Mouse (Mus musculus): ENCODE data around the gene C1qtnf6. TPM values are rescaled to one million over a fixed set of nuclear protein-coding genes. Genes with fewer than 3 reads are reported as not detected.

C1qtnf6 gene
- polyA plus RNA-seq, 1 experiment from 2014 or later: 21.5 TPM

DNA sequence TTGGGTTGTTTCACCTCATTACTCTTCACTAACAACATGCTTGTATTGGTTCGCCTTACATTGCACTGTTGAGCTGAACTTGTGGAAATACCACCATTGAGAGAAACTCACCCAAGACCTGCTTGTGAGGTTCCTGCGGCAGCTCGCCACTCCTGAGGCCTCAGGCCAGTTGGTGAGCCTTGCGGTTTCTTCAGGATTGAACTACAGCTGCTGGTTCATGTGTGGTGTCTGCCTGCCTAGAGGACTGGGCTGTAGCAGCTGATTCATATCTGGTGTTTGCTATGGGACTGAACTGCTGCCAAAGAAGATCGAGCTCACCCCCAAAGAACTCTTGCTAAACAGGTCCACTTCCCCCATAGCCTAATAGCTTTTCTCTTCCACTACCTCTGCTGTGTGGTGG lies 26.4 kb downstream of the C1qtnf6 start:
- Histone ChIP-seq H3K27ac (ENCODE audit: low read length) (no peak overlapping the region), H3K4me3 (ENCODE audit: low read depth, low read length) (no peak overlapping the region), H3K9ac (replicated peaks; ENCODE audit: low read depth) (no peak overlapping the region), H3K4me1 (ENCODE audit: insufficient read depth, low read depth, low read length) (no peaks in the 10 kb centered on the region), H3K36me3 (ENCODE audit: insufficient read depth, low read length) (no peaks in the 10 kb centered on the region), H3K27me3 (replicated peaks; ENCODE audit: insufficient read depth, low read length) (no peaks in the 10 kb centered on the region), H3K4me2 (replicated peaks; ENCODE audit: low read depth, low read length) (no peak overlapping the region), H3K9me3 (ENCODE audit: low read length) (no peaks in the 10 kb centered on the region; the same call in 1 of the 2 replicates)
- no peak for TF ChIP-seq CTCF (IDR thresholded peaks at IDR 0.05)
- TF ChIP-seq EP300 (IDR thresholded peaks at IDR 0.05): no peak
- ATAC-seq (no peak), DNase-seq (ENCODE audit: low spot score) (no peak)
- 86% methylated on average over 5 of the region's 5 CpGs for WGBS

DNA sequence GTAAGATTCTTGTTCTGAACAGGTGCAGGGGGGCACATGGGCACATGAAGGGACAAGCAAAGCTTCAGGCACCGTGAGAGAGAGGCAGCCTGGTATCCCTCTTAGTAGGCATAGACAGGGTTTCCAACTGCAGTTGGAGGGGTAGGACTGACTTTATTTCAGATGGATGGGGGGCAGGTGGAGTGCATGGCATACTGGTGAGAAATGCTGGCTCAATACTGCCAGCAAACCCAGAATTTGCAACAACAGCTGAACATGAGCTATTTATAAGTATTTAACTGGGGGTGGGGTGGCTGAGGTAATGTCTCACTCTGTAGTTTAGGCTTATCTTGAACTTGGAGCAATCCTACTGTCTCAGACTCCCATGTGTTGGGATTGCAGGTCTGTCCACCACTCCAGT lies 27.2 kb downstream of the C1qtnf6 start:
- H3K4me2 ChIP-seq (replicated peaks; ENCODE audit: low read depth, low read length): no peak overlapping the region
- TF ChIP-seq CTCF (IDR thresholded peaks at IDR 0.05) (no peak), EP300 (IDR thresholded peaks at IDR 0.05) (no peak)
- WGBS: 80% methylated on average over 1 of the region's 1 CpGs

DNA sequence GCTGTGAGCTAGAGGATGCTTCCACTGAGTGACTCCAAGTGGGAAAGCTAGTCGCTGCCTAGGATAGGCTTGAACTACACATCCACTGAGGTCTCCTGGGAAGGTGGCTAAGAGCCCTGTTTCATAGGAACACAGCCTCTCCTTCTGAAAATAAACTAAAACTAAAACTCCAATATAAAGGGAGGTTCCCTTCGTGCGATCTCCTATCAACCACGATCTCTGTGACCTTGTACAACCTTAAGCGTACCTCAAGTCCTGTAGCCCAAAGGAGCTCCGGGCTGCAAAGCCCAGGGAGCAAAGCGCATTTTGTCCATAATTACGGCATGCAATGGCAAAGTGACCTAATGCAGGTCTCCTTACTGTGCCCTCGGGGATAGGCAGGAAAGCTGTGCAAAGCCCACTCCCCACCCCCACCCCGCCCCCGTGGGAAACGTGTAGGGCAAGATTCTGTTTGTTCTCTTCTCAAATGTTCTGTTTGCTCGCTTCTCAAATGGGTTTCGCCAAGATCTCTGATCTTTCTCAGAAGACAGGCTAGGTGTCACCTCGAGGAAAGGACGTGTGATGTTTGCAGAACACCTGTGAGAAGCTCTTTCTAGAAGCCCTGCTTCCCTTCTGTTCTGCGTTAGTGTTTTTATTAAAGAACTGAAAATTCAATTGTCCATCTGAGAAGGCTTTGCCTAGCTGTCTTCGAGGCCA lies 28.6 kb downstream of the C1qtnf6 start:
- no peak overlapping the region for H3K27ac ChIP-seq (ENCODE audit: low read length)
- no peak overlapping the region for H3K9ac ChIP-seq (replicated peaks; ENCODE audit: low read depth)
- ATAC-seq: no peak
- no peak for TF ChIP-seq CTCF (IDR thresholded peaks at IDR 0.05)
- TF ChIP-seq EP300 (IDR thresholded peaks at IDR 0.05): no peak
- H3K36me3 ChIP-seq (ENCODE audit: insufficient read depth, low read length): no peaks in the 10 kb centered on the region
- H3K4me1 ChIP-seq (ENCODE audit: insufficient read depth, low read depth, low read length): no peaks in the 10 kb centered on the region
- no peaks in the 10 kb centered on the region for H3K27me3 ChIP-seq (replicated peaks; ENCODE audit: insufficient read depth, low read length)
- H3K4me3 ChIP-seq (ENCODE audit: low read depth, low read length): no peak overlapping the region
- H3K4me2 ChIP-seq (replicated peaks; ENCODE audit: low read depth, low read length): no peak overlapping the region
- no peaks in the 10 kb centered on the region; the same call in 1 of the 2 replicates for H3K9me3 ChIP-seq (ENCODE audit: low read length)
- no peak for DNase-seq (ENCODE audit: low spot score)
- 48% methylated on average over 18 of the region's 18 CpGs for WGBS

More for the DNA sequence above, 27.2 kb downstream of the C1qtnf6 start:
- H3K36me3 ChIP-seq (ENCODE audit: insufficient read depth, low read length): no peaks in the 10 kb centered on the region
- H3K4me1 ChIP-seq (ENCODE audit: insufficient read depth, low read depth, low read length): no peaks in the 10 kb centered on the region
- H3K9ac ChIP-seq (replicated peaks; ENCODE audit: low read depth): no peak overlapping the region
- H3K4me3 ChIP-seq (ENCODE audit: low read depth, low read length): no peak overlapping the region
- H3K27me3 ChIP-seq (replicated peaks; ENCODE audit: insufficient read depth, low read length): no peaks in the 10 kb centered on the region
- DNase-seq (ENCODE audit: low spot score) (no peak), ATAC-seq (no peak)
- no peak overlapping the region for H3K27ac ChIP-seq (ENCODE audit: low read length)
- no peaks in the 10 kb centered on the region; the same call in 1 of the 2 replicates for H3K9me3 ChIP-seq (ENCODE audit: low read length)

DNA sequence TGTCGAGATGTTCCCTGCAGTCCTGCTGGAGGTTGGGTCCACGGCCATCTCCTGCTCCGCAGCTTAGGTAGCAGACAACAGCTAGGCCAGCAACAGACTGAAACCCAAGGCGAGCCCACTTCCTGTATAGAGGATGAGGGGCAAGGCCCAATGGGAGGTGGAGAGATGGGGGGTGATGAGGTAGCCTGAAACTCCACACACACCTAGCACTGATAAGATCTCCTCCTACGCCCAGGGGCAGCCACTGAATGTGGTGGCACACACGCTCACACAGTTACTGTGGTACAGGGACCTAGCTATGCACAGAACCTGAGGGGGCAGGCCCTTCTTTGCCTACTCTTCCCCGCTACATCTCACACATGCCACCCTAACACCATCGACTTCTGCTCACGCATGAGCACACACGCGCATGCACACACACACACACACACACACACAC lies 36.2 kb downstream of the C1qtnf6 start, which contains the start of gene Il2rb:
TSS of gene Il2rb (minus strand) at position 304 of the 439 bp plus-strand sequence.
- no peak within 1 kb of the TSS for H3K4me3 ChIP-seq (ENCODE audit: low read depth, low read length)
- DNase-seq (ENCODE audit: low spot score) (no peak), ATAC-seq (no peak)
- WGBS: 86% methylated on average over 11 of the region's 11 CpGs
- no peaks in the 10 kb centered on the region for H3K9me3 ChIP-seq (ENCODE audit: low read length)
- H3K4me2 ChIP-seq (replicated peaks; ENCODE audit: low read depth, low read length): no peak within 1 kb of the TSS
- H3K27me3 ChIP-seq (replicated peaks; ENCODE audit: insufficient read depth, low read length): no peaks in the 10 kb centered on the region
- H3K27ac ChIP-seq (ENCODE audit: low read length): no peak within 1 kb of the TSS
- no peaks in the 10 kb centered on the region for H3K4me1 ChIP-seq (ENCODE audit: insufficient read depth, low read depth, low read length)
- no peak within 1 kb of the TSS for H3K9ac ChIP-seq (replicated peaks; ENCODE audit: low read depth)
- no peaks in the 10 kb centered on the region for H3K36me3 ChIP-seq (ENCODE audit: insufficient read depth, low read length)
- TF ChIP-seq EP300 (IDR thresholded peaks at IDR 0.05): no peak
- no peak for TF ChIP-seq CTCF (IDR thresholded peaks at IDR 0.05)

DNA sequence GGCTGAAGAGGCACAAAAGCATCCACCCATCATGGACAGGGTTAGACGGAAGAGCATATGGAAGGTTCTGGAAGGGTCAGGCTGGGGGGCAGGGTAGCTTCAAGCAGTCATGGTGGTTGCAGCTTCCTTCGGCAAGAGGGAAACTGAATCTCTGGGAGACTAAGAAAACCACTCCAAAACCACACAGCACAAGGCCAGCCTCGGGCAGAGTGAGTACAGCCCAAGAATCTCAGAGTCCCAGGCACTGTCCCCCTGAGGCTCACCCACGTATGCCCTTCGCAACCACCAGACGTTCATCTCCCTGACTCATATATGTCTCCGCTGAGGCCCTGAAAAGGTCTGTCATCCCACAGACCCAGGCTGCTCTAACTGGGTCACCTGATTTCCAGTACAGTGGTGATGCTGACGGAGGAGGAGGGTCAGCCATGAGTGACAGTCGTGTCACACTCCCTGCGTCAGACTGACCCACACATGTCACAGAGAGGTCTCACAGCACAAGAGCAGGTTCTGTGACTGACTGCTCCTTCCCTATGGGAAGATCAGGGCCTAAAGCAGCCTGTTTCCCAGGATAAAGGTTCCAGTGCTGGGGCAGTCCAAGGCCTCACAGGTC lies 37.7 kb downstream of the C1qtnf6 start:
- no peak overlapping the region for H3K27ac ChIP-seq (ENCODE audit: low read length)
- no peaks in the 10 kb centered on the region for H3K36me3 ChIP-seq (ENCODE audit: insufficient read depth, low read length)
- ATAC-seq: no peak
- H3K9me3 ChIP-seq (ENCODE audit: low read length): no peaks in the 10 kb centered on the region
- 73% methylated on average over 10 of the region's 10 CpGs for WGBS
- H3K4me3 ChIP-seq (ENCODE audit: low read depth, low read length): no peak overlapping the region
- H3K4me2 ChIP-seq (replicated peaks; ENCODE audit: low read depth, low read length): no peak overlapping the region
- TF ChIP-seq EP300 (IDR thresholded peaks at IDR 0.05) (no peak), CTCF (IDR thresholded peaks at IDR 0.05) (no peak)
- no peaks in the 10 kb centered on the region for H3K4me1 ChIP-seq (ENCODE audit: insufficient read depth, low read depth, low read length)
- H3K27me3 ChIP-seq (replicated peaks; ENCODE audit: insufficient read depth, low read length): no peaks in the 10 kb centered on the region
- no peak overlapping the region for H3K9ac ChIP-seq (replicated peaks; ENCODE audit: low read depth)
- no peak for DNase-seq (ENCODE audit: low spot score)

DNA sequence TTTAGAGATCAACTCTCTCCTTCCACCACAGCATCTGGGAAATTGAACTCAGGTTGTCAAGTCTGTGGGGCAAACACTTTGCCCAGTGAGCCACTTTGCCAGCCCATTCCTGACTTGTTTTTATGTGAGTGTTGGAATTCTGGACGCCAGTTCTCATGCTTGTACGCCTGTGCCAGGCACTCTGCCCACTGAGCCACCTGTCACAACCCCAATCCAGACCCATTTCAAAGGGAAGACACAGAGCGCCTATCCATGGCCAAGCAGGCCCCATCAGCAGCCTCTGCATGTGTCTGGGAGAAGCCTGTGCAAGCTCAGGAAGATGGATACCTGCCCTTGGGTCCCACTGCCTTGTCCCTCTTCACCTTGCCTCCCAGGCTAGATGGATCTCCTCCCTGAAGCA lies 39.9 kb downstream of the C1qtnf6 start:
- Histone ChIP-seq H3K4me2 (replicated peaks; ENCODE audit: low read depth, low read length) (no peak overlapping the region), H3K9ac (replicated peaks; ENCODE audit: low read depth) (no peak overlapping the region), H3K9me3 (ENCODE audit: low read length) (no peaks in the 10 kb centered on the region), H3K36me3 (ENCODE audit: insufficient read depth, low read length) (no peaks in the 10 kb centered on the region), H3K4me3 (ENCODE audit: low read depth, low read length) (no peak overlapping the region), H3K27ac (ENCODE audit: low read length) (no peak overlapping the region), H3K4me1 (ENCODE audit: insufficient read depth, low read depth, low read length) (no peaks in the 10 kb centered on the region), H3K27me3 (replicated peaks; ENCODE audit: insufficient read depth, low read length) (no peaks in the 10 kb centered on the region)
- TF ChIP-seq CTCF (IDR thresholded peaks at IDR 0.05) (no peak), EP300 (IDR thresholded peaks at IDR 0.05) (no peak)
- ATAC-seq (no peak), DNase-seq (ENCODE audit: low spot score) (no peak)
- 87% methylated on average over 3 of the region's 3 CpGs for WGBS

Data from lung, postnatal 0 days (tissue).